Mouse (Mus musculus) neural tube, embryonic 11.5 days (tissue): ENCODE data around the gene Hoxd9. TPM values are rescaled to one million over a fixed set of nuclear protein-coding genes. Genes with fewer than 3 reads are reported as not detected.

Source experiments
- ATAC-seq: fragments of 200-750 bp; cut with Nextera tagmentation; 2 replicates; pipeline ENCODE4 v1.8.0; 2017; ENCODE audit warnings: moderate number of reproducible peaks, mild to moderate bottlenecking, moderate TSS enrichment, moderate library complexity; ENCODE audit not compliant: insufficient read depth, low FRiP score, low TSS enrichment
- DNase-seq: peaks from one replicate; pipeline ENCODE4 v3.0.0-alpha.2; 2015; ENCODE audit warnings: low spot score
- H3K27ac ChIP-seq: fragments of 300-500 bp; sonication (generic); 2 replicates; pipeline ENCODE4 v1.5.1; 2014; ENCODE audit warnings: low read depth, mild to moderate bottlenecking, low read length
- H3K27me3 ChIP-seq: fragments of 300-500 bp; sonication (generic); 2 replicates; pipeline ENCODE4 v1.6.1; 2014; ENCODE audit warnings: mild to moderate bottlenecking, low read length, mixed read lengths; ENCODE audit not compliant: control insufficient read depth, insufficient read depth
- H3K36me3 ChIP-seq: fragments of 300-500 bp; sonication (generic); 2 replicates; pipeline ENCODE4 v1.6.1; 2014; ENCODE audit warnings: mild to moderate bottlenecking, low read length, moderate library complexity, mixed read lengths; ENCODE audit not compliant: control insufficient read depth, insufficient read depth
- H3K4me1 ChIP-seq: fragments of 300-500 bp; sonication (generic); 2 replicates; pipeline ENCODE4 v1.6.1; 2014; ENCODE audit warnings: low read length, mixed read lengths; ENCODE audit not compliant: control insufficient read depth, insufficient read depth
- H3K4me2 ChIP-seq: fragments of 300-500 bp; sonication (generic); 2 replicates; pipeline ENCODE4 v1.6.1; 2014; ENCODE audit warnings: low read depth, mild to moderate bottlenecking, moderate library complexity
- H3K4me3 ChIP-seq: fragments of 300-500 bp; sonication (generic); 2 replicates; pipeline ENCODE4 v1.5.1; 2014; ENCODE audit warnings: low read depth, low read length
- H3K9ac ChIP-seq: fragments of 300-500 bp; sonication (generic); 2 replicates; pipeline ENCODE4 v1.6.1; 2014; ENCODE audit warnings: mild to moderate bottlenecking, low read length
- H3K9me3 ChIP-seq: fragments of 300-500 bp; sonication (generic); 2 replicates; pipeline ENCODE4 v1.6.1; 2016; ENCODE audit warnings: low read length; ENCODE audit not compliant: control insufficient read depth
- WGBS: fragments of 180-500 bp; shearing (Covaris S2); extraction: QIAGEN DNeasy Blood & Tissue Kit; methylation state at CpG from one replicate; pipeline ENCODE4 v1.1.7; 2014; 5-methylcytosine and 5-hydroxymethylcytosine counted together
- polyA plus RNA-seq: library from polyadenylated mRNA; unstranded; fragments of >200 nt; fragmentation: Nextera tagmentation; extraction: Ambion mirVana; gene quantifications from 2 replicates; pipeline ENCODE4 v1.2.1, GENCODE M21; 2014

The Hoxd9 gene
- polyA plus RNA-seq, 1 experiment from 2014 or later, result 14.3 TPM

DNA sequence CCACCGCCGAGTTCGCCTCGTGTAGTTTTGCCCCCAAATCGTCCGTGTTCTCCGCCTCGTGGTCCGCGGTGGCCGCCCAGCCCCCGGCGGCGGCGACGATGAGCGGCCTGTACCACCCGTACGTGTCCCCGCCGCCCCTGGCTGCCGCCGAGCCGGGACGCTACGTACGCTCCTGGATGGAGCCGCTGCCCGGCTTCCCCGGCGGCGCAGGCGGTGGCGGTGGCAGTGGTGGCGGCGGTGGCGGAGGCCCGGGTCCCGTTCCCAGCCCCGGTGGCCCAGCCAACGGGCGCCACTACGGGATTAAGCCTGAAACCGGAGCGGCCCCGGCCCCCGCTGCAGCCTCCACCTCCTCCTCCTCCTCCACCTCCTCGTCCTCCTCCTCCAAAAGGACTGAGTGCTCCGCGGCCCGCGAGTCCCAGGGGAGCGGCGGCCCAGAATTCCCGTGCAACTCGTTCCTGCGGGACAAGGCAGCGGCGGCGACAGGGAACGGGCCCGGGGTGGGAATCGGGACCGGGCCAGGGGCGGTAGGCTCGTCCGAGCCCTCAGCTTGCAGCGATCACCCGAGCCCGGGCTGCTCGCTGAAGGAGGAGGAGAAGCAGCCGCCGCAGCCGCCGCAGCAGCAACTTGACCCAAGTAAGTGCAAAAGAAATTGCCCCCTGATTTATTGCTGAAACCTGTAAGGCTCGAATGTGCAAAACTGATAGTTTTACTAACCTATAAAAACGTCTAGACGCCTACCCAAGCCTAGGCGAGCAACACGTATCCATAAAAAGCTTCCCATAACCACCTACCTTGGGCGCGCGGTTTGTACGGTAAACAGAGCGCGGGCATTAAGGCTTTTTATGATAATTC lies 900 bp downstream of the Hoxd9 start:
- peak overlapping the region; percentile 63 for H3K4me3 ChIP-seq
- peak overlapping the region; percentile 76 for H3K4me2 ChIP-seq
- ATAC-seq (0 out of 2 replicates have a peak, but pooled peaks have one; percentile 14), DNase-seq (peak; percentile 59)
- H3K36me3 ChIP-seq, result no peaks in the 10 kb centered on the region
- peaks cover 5% of the 10 kb centered on the region; the same call in 1 of the 2 replicates for H3K4me1 ChIP-seq
- H3K27me3 ChIP-seq, result peaks cover 73% of the 10 kb centered on the region
- peak overlapping the region; percentile 83 for H3K27ac ChIP-seq
- no peaks in the 10 kb centered on the region for H3K9me3 ChIP-seq
- WGBS, result under 1% methylated on average over 66 of the region's 86 CpGs
- H3K9ac ChIP-seq, result peak overlapping the region; percentile 89

GRCm38 (mm10) chr2:74699053-74699430 lies 1.5 kb downstream of the Hoxd9 start:
- Histone ChIP-seq H3K27ac (peak overlapping the region; percentile 74), H3K4me3 (peak overlapping the region; percentile 63), H3K9me3 (no peaks in the 10 kb centered on the region), H3K4me2 (peak overlapping the region; percentile 76), H3K4me1 (peaks cover 8% of the 10 kb centered on the region; the same call in 1 of the 2 replicates), H3K36me3 (no peaks in the 10 kb centered on the region), H3K9ac (peak overlapping the region; percentile 89), H3K27me3 (peaks cover 71% of the 10 kb centered on the region)
- peak; percentile 49 for DNase-seq
- under 1% methylated on average over 17 of the region's 17 CpGs for WGBS
- ATAC-seq, result no peak

GRCm38 (mm10) chr2:74699664-74700545 lies 2.4 kb downstream of the Hoxd9 start:
- Histone ChIP-seq H3K27me3 (peaks cover 70% of the 10 kb centered on the region), H3K36me3 (no peaks in the 10 kb centered on the region), H3K4me3 (peak overlapping the region; percentile 63), H3K4me2 (peak overlapping the region; percentile 76), H3K9ac (peak overlapping the region; percentile 89), H3K27ac (peak overlapping the region; percentile 74), H3K9me3 (no peaks in the 10 kb centered on the region), H3K4me1 (peaks cover 9% of the 10 kb centered on the region; the same call in 1 of the 2 replicates)
- ATAC-seq (no peak), DNase-seq (peak; percentile 46)
- WGBS, result 3% methylated on average over 23 of the region's 23 CpGs

GRCm38 (mm10) chr2:74700546-74701112 lies 3.1 kb downstream of the Hoxd9 start:
- no peak for ATAC-seq
- H3K9me3 ChIP-seq, result no peaks in the 10 kb centered on the region
- DNase-seq, result peak; percentile 18
- H3K4me3 ChIP-seq, result peak overlapping the region; percentile 63
- peak overlapping the region; percentile 74 for H3K27ac ChIP-seq
- peak overlapping the region; percentile 76 for H3K4me2 ChIP-seq
- H3K27me3 ChIP-seq, result peaks cover 63% of the 10 kb centered on the region
- H3K9ac ChIP-seq, result peak overlapping the region; percentile 89
- H3K36me3 ChIP-seq, result no peaks in the 10 kb centered on the region
- 2% methylated on average over 22 of the region's 22 CpGs for WGBS
- H3K4me1 ChIP-seq, result peaks cover 9% of the 10 kb centered on the region; the same call in 1 of the 2 replicates

DNA sequence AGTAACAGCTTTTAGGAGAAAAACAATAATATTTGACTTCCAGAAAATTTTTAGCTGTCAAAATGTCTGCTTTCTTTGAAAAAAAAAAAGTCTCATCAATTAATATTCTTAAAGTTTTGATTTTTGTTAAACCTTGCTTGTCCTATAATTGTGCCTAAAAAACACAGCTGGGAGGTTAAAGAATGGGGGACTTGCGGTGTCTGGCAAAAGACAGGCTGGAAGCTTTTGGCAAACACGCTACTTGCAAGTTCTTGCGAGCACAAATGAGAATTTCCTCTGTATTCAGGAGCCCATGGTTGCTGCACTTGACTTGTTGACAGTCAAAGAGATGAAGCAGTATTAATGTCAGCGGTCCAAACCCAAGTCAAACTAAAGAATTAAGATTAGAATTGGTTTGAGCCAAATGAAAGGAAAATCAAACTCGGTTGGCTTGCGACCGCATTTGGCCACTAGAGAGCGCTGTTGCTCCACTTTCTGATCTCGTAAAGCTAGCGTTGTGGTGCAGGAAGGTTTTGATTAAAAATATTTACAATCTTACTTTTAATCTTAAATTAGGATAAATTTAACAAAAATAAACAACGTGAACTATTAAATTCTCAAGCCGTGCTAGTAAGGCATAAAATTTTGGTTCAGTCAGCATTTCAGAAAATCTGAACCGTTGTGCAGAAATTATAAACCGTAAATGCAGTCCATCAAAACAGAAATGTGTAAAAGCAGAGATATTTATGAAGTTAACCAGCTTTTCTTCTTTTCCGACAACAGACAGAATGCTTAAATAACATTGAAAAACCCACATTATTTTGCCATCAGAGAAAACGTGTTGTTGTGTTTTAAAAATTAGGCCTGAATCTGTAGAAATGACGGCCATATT lies 4.7 kb downstream of the Hoxd9 start:
- no peak overlapping the region for H3K9ac ChIP-seq
- H3K4me2 ChIP-seq, result peak overlapping the region; percentile 85

DNA sequence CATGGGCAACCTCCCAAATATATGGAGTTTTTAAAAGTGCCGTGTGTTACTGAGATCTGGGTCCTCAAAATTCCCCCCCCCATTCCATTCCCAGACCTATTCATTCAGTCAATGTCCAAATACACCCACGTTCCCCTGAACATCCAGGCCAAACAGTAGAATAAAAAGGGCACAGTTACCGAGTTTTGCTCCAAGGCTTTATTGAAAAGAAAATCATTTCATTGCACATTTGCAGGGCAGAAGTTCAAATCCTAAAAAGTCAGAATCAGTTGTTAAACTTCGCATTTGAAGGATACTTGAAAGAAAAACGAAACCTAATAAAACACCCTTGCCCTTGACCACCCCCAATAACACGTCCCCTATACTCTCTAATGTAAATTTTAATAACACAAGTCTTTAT lies 5.3 kb downstream of the Hoxd9 start:
- Histone ChIP-seq H3K4me1 (peaks cover 7% of the 10 kb centered on the region; the same call in 1 of the 2 replicates), H3K9ac (no peak overlapping the region; the same call in 1 of the 2 replicates), H3K9me3 (no peaks in the 10 kb centered on the region), H3K27me3 (peaks cover 46% of the 10 kb centered on the region), H3K4me2 (peak overlapping the region; percentile 85), H3K27ac (no peak overlapping the region), H3K36me3 (no peaks in the 10 kb centered on the region), H3K4me3 (no peak overlapping the region)
- WGBS, result 17% methylated on average over 6 of the region's 6 CpGs
- ATAC-seq (no peak), DNase-seq (no peak)

More for the DNA sequence above, 4.7 kb downstream of the Hoxd9 start:
- ATAC-seq (no peak), DNase-seq (peak; percentile 86)
- Histone ChIP-seq H3K27ac (no peak overlapping the region), H3K4me3 (no peak overlapping the region), H3K27me3 (peaks cover 52% of the 10 kb centered on the region), H3K36me3 (no peaks in the 10 kb centered on the region), H3K9me3 (no peaks in the 10 kb centered on the region), H3K4me1 (peaks cover 7% of the 10 kb centered on the region; the same call in 1 of the 2 replicates)
- WGBS, result 11% methylated on average over 17 of the region's 17 CpGs

GRCm38 (mm10) chr2:74703317-74703716 lies 5.8 kb downstream of the Hoxd9 start:
- ATAC-seq (no peak), DNase-seq (peak; percentile 32)
- Histone ChIP-seq H3K36me3 (no peaks in the 10 kb centered on the region), H3K27me3 (peaks cover 43% of the 10 kb centered on the region), H3K9ac (peak overlapping the region; percentile 99), H3K4me2 (peak overlapping the region; percentile 85), H3K9me3 (no peaks in the 10 kb centered on the region), H3K4me3 (peak overlapping the region; percentile 83), H3K27ac (peak overlapping the region; percentile 100), H3K4me1 (peaks cover 9% of the 10 kb centered on the region)
- WGBS, result 6% methylated on average over 10 of the region's 10 CpGs
